Mouse (Mus musculus) ovary, postnatal 14 days (tissue): ENCODE results near the gene Gprc5a.

Experiments
- DNase-seq: peaks from one replicate; pipeline ENCODE4 v3.0.0; 2022; ENCODE audit warnings: low spot score

Gprc5a gene

DNA sequence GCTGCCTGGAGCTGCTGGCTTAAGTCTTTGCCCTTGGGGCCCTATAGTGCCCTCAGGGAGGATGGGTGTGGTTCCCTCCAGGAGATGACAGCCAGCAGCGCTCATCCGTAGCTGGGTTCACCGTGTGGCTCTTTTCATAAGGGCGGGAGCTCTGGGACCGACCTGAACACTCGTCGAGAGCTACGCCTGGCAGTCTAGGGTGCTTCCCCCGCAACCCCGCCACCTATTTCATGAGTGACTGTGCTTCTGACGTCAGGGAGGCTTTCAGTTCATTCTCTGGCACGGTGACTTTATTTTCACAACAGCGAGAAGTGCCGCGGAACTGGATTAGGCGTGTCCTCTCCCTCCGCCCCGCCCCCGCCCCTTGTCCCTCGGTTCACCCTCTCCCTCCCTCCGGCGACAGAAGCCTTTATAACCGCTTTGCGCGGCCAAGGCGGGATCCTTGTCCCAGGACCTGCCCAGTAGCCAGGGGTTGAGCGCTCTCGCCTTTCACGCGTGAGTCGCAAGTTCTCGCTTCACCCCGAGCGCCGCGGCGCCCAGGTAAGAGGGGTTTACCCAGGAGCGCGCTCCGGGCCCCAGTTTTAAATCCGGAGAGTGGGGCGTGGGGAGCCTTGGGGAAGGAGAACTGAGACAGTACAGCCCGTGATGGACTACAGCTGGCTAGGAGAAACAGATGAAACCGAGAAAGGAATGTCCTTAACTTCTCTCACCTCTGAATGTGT is at the start of gene Gprc5a:
Gene Gprc5a (plus strand): TSS at position 416 of the 722 bp plus-strand sequence.
- DNase-seq: peak; percentile 22

DNA sequence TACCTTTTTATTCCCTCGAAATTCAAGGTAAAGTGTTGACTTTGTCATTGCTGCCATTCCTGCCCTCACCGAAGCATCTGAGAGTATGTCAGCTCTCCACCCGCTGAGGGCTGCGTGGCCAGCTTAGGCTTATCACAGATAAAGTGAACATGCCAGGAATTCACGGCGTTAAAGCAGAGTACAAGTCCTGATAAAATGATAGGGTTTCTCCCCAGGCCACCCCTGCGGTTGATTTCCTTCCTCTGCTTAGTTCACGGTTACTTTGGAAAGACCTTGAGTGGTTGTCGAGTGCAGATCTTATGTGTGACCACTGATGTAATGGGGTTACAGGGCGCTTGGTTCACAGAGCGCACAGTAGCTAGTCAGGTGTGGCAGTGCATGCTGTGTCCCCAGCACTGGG is 48.2 kb upstream of the Gprc5a start:
- no peak for DNase-seq

DNA sequence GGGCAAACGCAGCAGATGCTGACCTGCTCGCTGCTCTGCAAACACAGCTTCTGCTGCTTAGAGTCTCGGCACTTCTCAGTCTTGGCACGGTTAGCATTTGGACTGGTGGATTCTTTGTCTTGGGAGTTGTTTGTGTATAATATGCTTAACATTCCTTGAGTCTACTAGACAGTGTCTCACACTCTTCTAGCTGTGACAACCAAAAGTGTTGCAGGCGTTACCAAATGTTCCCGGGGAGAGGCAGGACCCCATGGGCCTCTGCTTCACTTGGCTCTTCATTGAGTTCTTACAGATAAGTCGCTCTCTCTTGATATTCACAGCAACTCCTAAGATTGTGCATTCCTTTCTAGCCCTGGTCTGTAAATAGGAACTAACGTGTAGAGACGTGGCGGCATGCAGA is 45.9 kb upstream of the Gprc5a start:
- DNase-seq: no peak

DNA sequence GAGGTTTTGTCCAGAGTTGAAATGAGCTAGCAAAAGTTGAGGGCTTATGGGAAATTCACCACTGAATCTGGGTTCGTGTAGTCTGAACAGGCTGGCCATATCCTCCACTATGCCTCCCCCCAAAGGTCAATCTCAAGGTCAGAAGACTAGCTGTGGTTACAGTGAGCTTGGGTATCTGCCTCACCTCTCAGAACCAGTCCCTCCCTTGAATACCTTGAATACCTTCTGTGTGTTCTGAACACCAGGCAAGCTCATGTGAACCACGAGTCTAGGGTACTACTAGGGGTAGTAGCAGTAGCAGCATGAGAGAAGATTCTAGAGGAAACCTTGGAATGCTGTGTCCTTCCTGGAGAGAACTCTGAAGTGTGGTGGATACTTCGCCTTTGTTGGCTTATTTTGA is 43.8 kb upstream of the Gprc5a start:
- DNase-seq: no peak

DNA sequence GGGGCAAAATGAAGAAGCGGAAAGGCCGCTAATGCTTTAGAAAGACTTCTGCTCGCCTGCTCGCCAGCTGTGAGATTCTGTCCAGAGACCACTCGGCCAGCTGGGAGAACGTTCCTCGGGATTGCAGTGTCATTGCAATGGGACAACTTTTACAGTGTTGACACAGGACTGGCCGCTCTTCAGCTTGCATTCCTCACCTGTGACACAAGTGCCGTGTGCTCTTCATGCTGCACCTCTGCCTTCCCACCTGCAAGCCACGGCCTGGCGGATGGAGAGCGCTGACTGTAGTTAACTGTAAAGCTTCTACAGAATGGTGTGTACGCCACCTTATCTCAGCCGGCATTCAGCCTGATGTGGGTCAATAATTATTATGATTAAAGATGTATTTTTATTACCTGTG is 42.1 kb upstream of the Gprc5a start:
- DNase-seq: no peak

DNA sequence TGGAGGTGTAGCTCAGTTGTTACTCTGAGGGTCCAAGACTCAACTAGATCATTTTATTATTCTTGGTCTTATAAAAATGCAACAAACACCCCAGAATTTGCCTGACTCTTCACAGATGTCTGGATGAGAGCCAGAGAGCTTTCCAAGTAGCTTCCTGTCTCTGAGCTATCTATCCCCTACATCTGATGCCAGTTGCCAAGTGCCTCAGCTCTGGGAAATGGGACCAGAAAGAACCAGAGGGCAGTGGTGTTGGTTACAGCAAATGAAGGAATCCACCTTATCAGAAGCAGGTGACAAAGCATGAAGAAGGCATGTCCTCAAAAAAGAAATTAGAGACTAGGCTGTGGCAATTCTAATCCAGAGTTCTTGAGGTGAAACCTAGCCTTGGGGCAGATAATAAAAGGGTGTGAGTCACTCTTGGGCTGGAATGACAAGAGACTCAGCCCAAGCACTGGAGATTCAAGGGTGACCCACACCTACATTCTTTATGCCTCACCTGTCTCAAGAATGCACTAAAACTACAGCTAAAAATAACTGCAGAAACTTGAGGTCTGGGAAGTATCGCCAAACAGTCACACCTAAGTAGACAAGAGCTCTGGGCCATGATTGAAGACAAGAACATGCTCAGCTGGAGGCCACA is 40.5 kb upstream of the Gprc5a start:
- DNase-seq: no peak

DNA sequence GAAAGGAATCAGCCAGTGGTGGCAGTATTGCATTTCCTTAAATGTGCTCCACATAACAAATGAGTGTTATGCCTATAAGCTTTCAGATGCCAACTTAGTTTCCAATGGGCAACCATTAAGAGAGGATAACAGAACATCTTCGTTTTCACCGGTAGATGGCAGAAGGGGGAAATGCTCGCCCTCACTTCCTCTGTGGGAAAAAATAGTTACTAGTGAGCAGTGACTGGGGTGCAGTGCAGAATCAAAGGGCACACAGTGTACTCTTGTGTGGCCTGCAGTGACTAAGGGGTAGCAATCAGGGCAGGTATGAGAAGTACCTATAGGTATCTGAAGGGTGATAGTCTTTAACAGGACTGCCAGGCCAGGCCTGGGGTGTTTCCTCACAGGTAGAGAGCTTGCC is 39.2 kb upstream of the Gprc5a start:
- no peak for DNase-seq

DNA sequence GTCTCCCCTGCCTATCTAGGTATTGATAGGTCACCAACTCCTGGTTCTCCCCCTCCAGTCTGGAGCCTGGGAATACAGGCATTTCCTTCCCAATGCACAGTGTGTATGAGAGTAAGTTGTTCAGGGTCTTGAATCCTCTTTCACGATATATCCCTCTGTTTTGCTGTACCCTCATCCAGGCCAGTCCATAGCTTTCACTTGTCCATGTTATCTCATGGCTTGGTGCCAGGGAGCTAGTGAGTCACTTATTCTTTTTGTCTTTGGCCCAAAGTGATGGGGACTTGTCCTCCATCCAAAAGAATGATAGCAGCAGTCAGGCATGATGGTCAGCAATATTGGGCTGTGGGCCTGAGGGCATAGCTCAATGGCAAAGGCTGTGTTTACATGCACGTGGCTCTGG is 38.7 kb upstream of the Gprc5a start:
- no peak for DNase-seq

DNA sequence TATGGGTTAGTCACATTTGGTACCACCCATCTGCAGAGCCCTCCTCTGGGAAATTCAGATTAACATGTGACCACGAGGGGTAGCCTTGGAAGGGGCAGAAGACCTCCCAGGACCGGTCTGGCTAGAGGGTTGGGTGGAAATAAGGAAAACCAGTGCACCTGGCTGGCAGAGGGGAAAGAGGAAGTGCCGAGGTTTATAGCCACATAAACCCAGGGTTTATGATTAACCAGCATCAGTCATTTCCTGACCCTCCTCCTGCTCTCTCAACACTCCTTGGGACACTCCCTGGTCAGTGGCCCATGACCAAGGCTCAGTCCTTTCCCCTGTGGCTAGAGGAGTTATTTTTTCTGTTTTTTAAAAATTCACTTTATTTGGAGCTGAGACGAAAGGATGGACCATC is 36.2 kb upstream of the Gprc5a start:
- no peak for DNase-seq

DNA sequence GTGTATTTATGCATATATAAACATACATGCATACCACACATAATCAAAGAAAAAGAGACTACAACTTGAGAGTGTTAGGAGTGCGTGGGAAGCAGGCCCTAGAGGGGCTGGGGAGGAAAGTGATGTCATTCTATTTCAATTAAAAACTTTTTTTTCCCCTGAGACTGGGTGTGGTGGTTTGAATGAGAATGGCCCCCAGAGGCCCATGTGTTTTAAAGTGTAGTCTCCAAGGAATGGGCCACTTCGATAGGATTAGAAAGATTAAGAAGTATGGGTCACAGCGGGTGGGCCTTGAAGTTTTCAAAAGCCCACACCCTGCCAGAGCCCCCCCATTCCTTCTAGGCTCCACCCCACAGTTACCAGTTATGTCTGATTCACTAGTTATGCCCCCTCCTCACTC is 26.8 kb upstream of the Gprc5a start:
- no peak for DNase-seq

DNA sequence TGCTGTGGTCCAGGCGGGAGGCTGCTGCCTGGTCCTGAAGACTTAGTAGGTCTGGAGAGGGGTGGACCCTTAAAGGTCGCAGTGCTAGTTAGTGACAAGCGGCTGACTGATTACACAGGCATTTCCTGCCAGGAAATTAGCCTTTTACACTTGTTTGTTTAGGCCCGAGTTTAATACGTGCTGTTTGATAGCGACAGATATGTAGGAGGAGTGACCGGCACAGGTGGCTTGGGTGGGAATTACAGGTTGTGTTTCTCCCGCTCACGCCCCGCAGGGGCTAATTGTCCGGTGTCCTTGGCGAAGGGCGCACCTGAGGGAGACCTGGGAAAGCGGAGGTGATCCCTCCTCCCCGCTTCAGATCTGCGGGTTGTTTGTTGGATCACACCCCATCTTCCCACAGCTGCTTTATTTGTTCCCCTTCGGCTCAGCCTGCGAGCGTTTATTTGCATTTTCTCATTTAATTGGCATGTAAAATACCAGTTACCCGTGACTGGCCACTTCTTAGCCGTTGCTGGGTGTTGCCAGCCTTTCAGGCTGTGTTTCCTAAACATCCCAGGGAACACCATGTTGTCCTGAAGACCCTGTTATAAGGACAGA is 25.1 kb upstream of the Gprc5a start:
- no peak for DNase-seq

DNA sequence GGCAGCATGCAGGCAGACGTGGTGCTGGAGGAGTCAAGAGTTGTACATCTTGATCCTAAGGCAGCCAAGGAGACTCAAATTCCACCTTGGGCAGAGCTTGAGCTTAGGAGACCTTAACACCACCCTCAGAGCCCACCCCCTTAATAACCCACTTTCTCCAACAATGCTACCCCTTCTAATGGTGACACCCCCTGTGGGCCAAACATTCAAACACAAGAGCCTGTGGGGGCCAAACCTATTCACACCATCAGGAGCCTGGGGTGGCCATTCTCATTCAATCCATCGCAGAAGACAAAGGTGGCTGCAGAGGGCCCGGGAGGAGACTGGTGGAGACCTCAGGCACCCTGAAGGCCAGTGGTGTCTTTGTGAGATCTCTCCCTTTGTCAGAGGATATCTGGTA is 23.5 kb upstream of the Gprc5a start:
- no peak for DNase-seq

DNA sequence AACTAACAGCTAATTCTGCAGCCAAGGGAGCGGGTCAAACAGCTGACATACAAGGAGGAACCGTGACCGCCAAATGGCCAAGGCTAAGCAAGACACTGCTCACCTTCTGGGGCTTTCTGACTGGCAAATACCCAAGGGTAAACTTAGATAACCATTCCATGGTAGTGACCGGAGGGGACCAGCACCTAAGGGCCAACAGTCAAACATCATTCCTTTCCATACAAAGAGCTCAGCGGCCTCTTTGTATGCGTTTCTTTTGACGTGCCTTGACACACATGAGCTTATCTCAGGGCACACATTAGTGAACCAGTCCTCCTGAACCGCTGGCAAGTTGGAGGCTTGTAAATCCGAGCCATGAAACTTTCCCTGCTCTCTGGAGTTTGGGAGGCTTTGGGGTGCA is 18.2 kb upstream of the Gprc5a start:
- DNase-seq: no peak

DNA sequence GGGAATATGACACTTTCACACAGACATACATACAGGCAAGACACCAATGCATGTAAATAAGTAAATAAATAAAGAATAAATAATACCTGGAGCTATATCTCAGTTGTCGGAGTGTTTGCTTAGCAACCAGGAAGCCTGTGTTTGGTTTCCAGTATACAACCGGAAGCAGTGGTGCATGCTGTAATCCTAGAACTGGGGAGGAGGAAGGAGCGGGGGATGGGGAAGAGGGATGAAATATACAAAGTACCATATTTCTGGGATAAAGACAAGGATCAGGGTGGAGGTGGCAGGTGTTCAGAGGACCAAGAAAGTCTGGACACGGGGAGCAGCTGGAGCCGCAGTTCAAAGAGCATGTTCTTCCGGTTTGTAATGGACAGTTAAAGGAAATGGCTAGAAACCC is 16.9 kb upstream of the Gprc5a start:
- DNase-seq: no peak

DNA sequence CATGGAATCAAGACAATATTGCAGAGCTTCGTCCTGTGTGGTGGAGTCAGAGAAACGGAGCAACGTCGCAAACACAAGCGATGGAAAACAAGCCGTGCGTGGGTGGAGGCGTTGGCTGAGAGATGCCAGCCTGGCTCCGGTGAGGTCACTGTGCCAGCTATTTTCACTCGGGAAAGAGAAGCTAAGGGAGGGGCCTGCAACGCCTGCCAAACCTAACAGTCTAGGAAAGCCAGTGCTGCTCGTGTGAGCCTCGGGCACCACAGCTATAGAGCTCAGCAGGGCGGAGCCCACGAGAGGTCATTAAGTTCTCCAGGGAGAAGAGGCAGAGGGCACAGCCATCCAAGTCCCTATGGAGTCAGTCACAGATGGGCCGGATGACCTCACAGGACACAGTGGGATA is 16.5 kb upstream of the Gprc5a start:
- DNase-seq: no peak

DNA sequence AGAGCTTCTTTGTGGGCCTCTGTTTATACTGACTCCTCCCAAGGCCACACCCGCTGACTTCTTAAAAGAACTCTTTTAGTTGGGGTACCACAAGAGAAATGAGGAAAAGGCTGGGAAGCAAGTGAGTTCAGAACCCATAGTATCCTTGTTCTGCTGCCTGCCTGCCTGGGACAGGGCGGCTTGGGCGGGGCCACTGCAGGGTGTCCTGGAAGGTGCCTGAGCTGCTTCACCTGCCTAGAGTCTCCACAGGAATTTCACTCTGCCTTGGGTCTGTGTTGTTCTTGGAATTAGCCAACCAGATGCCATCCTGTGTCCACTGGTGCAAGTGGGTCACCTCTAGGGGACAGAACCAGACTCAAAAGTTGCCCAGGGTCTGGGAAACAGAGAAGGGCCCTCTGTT is 11.7 kb upstream of the Gprc5a start:
- no peak for DNase-seq

DNA sequence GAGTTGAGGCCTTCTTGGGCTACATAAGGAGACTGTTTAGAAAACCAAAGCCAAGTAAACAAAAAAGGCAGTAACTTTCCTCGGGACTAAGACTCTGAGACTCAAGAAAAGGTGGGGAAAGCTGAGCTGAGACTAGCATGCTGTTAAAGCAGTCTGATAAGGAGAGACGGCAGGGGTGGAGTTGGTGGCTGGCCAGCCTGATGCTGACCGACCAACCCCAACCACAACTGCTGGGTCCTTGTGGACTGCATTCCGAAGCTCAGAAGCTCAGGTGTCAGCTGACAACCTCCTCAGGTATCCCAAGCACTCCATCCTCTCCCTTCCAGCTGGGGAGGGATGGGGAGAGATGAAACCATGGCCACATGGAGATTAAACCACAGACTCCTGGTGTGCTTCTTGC is 9.6 kb upstream of the Gprc5a start:
- no peak for DNase-seq

DNA sequence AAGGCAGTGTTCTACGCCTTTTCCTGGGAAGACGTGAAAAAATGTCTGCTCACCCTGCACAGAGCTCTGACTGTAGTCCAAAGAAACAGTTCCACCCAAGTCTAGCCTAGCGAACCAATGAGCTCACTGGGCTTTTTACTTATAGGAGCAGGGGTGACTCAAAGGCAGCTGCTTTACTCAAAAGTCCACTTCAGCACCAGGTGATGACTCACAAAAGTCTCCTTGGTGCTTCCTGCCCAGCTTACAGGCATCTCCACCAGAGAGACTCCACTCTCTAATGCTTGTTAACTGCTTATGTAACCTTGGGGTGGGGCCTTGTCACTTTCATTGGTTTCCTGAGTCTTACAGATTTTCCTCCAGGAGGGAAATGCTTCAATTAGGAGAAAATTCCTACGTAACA is 4.7 kb upstream of the Gprc5a start:
- no peak for DNase-seq

DNA sequence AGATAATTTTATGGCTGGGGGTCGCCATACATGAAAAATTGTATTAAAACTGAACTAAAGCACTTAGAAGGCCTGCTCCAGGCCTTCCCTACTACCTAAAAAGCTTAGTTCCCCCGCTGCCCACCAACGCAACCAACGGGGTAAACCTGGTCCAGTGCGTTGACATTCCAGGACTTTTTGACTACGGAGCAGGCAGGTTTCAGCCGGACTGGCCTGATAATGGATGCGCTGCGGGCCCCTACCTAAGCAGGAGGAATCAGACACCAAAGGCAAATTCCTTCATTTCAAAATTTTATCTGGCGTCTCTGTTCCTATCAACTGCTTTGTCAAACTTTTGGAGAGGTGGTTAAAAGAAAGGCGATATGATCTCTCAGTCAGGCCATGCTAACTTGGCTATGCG is 830 bp upstream of the Gprc5a start:
- DNase-seq: no peak

DNA sequence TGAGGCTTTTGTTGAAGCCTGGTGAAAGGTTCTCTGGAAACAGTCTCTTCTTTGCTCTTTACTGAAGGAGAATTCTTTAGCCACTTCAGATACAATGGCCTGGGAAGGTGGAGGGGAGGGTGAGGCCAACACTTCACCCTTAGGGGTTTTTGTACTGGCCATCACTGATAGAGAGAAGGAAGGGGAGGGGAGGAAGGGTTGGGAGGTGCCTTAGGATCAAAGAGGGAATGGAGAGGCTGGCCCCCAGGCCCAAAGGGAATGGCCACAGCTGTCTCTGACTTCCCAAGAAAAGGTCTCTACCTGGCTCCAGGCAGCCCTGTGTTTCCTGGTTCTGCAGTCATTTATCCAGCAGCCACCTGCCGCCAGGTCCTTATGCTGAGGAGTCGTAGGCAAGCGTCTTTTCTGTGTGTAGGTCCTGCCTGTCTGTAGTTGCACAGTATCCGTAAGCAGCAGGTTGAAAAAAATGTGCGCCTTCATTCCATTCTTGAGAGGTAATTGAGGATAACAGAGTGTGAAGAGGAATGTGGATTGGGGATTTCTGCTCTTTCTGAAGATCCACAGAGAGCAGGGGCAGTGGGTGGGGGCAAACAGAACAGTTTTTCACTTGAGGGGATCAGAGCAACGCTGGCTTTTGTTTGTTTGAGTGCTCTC is 1.5 kb downstream of the Gprc5a start:
- no peak for DNase-seq

DNA sequence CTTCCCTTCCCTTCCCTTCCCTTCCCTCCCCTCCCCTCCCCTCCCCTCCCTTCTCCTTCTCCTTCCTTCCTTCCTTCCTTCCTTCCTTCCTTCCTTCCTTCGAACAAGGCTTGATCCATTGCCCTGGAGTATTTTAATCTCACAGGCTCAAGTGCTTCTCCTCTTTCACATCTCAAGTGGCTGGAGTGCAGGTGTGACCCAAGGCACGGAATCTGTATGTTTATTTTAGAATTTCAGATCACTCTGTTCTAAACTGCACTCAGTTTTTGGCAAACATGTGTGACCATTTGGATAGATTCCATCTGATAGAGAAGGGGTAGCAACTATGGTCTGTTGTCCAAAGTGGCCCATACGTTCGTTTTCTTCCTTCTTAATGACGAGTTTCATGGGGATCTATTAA is 2.8 kb downstream of the Gprc5a start:
- no peak for DNase-seq

DNA sequence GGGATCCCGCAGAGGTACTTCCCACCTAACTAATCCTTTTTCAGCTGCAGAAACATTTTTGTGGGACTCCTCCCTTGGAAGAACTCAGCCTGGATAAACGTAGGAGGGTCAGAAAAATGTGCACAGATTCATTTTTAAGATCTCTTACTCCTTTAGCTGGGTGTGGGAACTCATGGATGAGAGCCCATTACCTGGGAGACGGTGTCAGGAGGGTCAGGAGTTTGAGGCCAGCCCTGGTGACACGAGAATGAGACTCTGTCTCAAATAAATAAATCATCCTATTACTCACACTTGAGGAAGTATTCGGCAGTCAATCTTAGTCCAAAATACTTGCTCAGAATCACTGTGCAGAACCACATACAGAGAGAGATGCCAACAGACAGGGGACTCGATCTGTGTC is 4.4 kb downstream of the Gprc5a start:
- DNase-seq: no peak

DNA sequence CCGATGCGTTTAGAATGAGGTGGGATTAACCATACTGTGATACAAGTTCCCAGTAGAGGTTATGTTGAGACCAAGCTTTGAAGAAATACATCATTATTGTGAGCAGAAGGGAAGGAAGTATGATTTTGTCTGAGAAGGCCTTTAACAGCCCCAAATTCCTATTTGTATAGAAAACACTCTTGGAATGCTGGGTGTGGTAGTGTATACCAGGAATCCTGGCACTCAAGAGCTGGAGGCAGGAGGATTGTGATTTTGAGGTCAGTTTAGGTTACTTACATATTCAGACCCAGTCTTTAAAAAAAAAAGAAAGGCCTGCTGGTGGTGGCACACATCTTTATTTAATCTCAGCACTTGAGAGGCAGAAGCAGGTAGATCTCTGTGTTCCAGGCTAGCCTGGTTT is 4.9 kb downstream of the Gprc5a start:
- DNase-seq: no peak
